Mouse (Mus musculus) gastrocnemius, postnatal 36 days (tissue): ENCODE data around the gene Ostf1. TPM values are rescaled to one million over a fixed set of nuclear protein-coding genes. Genes with fewer than 3 reads are reported as not detected.
A peak's percentile ranks its signal among the peaks of the same experiment; 100 is the strongest.

Source experiments
- DNase-seq, 2 experiments: peaks; one replicate each; pipeline ENCODE4 v3.0.0; 2022
- intact Hi-C: fragments of 180-260 bp; cut with DNase I; formaldehyde crosslinking; loops from one replicate; pipeline ENCODE4 v1.15.1; 2025
- total RNA-seq, 2 experiments: library from RNA; stranded (reverse); gene quantifications; 2 replicates each; pipeline ENCODE4 v1.2.3; 2021

The Ostf1 gene
- total RNA-seq, 2 experiments from 2014 or later, result 22.0 to 25.0 TPM

DNA sequence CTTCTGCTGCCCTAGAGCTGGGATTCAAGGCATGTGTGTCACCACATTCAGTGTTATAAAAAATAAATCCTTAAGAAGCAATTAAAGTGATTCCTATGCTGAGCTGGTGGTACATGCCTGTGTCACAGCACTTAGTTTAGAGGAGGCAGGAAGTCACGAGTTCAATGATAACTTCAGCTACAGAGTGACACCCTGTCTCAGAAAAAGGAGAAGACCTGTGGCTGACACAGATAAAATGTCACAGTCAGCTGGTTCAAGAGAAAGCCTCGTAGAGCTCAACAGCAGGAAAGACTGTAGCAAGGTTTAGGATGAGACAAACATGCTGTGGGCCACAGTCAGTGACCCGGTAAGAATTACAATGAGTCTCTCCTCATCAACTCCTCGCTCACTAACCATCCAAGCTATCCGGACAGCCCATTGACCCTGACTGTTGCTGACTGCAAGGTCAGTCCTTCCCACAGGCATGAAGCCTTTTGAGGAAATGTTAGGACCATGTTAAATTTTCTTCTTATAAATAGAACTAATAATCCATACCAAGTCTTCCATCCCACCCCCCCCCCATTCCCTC is 15.3 kb upstream of the Ostf1 start:
- intact Hi-C loops, result no loop called here
- no peak for DNase-seq

GRCm38 (mm10) chr19:18646397-18646796 is 14.8 kb upstream of the Ostf1 start:
- intact Hi-C loops, result no loop called here
- DNase-seq, result no peak

DNA sequence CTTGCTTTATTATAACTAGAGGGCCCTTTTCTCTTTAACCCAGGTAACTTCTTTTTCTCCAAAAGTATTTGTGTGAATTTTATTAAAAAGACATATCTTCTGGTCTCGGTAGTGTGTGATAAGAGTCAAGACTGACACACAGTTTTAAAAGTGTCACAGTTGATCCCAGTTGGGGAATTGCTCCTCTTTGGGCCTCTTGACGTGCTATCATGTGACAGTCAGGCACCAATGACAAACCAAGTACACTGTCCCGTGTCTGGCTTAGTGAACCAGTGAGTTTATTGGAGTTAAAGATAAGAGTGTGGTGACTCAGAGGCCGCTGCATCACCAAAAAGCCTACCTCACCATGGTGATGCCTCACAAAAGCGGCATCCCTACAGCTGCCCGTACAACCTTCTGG is 12.5 kb upstream of the Ostf1 start:
- no peak for DNase-seq
- intact Hi-C loops, result loop anchor here (5.0 kb wide), 2 partner anchors 38 to 68 kb away; partner anchors contain the start of gene D030056L22Rik

GRCm38 (mm10) chr19:18643411-18643810 is 11.8 kb upstream of the Ostf1 start:
- DNase-seq, result no peak
- intact Hi-C loops, result loop anchor here (5.0 kb wide), 2 partner anchors 39 to 69 kb away; partner anchors contain the start of gene D030056L22Rik

- DNase-seq, result no peak
- intact Hi-C loops, result loop anchor here (5.0 kb wide), 2 partner anchors 41 to 71 kb away; partner anchors contain the start of gene D030056L22Rik
These were observed 9.4 kb upstream of the Ostf1 start for GRCm38 (mm10) chr19:18641001-18641400.

- intact Hi-C loops, result loop anchor here (5.0 kb wide), 1 partner anchor 198 kb away; no protein-coding TSS in a partner anchor
- no peak for DNase-seq
These were observed 7.9 kb upstream of the Ostf1 start for GRCm38 (mm10) chr19:18639552-18639951.

DNA sequence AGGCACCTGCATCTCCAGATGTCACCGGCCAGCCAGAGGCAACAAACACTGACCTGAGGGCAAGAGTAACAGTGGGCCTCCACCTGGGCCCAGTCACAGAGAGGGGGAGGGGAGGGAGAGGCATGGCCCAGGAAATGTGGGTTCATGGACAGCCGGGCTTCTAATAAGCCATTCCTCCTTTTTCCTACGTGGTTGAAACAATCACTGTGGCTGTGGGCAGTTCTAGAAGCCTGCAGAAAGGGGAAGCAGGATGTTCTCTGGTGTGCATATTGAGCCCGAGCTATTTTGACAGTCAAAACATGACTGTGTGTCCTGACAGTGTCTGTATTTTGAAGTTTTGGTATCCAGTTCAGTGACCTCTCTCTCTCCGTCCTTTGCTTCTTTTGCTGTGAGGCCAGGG is 7.3 kb upstream of the Ostf1 start:
- no peak for DNase-seq
- intact Hi-C loops, result loop anchor here (5.0 kb wide), 1 partner anchor 198 kb away; no protein-coding TSS in a partner anchor

- intact Hi-C loops, result loop anchor here (5.0 kb wide), 1 partner anchor 199 kb away; no protein-coding TSS in a partner anchor
- no peak for DNase-seq
These were observed 6.3 kb upstream of the Ostf1 start for GRCm38 (mm10) chr19:18637954-18638353.

DNA sequence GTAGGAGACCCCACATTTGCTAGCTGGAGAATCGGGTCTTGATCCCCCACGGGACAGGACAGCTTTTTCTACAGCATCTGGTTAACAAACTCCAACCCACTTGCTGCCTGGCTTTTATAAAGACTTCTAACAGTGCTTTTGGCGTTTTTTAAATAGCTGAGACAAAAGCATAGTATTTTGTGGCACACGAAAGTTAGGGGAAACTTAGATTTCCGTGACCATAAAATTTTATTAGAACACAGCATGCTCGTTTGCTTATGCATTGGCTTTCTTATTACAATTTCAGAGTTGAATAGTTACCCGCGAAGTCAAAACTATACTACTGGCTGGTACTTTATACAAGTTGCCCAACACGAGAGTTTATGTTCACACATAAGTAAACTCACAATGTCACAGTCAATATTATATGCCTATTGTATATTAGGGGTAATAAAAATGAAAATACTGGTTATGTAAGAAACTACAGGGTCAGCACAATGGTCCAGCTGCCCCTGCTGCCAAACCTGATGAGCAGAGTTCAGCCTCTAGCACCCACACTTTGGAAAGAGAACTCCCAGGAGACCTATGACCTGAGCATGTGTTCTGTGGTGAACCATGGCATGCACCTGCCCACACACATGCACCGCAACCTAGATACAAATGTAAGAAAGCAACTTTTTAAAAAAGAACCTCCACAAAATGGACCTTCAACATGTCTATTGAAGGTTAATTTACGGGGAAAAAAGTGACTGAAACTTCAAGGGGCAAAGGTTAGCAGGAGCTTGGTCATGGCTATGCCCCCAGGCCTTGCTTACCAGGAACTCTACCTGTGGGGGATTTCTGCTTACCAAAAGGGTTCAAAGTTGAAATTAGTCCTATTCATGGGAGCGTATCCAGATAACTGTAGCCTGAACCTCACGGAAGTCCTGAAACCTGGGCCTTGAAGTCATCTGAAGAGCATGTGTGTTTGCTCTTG is 885 bp upstream of the Ostf1 start:
- no peak for DNase-seq
- intact Hi-C loops, result no loop called here

DNA sequence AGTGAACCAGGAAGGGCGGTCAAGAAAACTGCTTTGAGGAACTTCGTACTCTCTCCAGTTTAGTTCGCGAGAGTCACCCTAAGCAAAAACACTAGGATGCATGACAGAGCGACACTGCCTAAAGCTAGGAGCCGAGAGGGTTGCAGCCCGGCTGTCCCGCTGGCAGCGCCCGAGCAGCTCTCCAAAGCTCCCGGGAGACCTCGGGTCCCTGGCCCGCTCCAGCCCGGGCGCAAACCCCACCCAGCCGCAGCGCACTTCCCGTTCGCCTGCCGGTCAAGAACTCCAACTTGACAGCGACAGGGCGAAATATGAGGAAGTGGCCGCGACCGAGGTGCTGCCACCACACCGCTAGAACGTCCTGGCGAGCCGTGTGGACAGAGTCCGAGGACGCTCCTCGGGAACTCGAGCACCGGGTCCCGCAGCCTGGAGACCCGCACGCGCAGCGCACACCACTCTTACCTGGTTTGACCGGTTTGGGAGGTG is 421 bp downstream of the Ostf1 start:
- intact Hi-C loops, result no loop called here
- peak; percentile 68 for DNase-seq

DNA sequence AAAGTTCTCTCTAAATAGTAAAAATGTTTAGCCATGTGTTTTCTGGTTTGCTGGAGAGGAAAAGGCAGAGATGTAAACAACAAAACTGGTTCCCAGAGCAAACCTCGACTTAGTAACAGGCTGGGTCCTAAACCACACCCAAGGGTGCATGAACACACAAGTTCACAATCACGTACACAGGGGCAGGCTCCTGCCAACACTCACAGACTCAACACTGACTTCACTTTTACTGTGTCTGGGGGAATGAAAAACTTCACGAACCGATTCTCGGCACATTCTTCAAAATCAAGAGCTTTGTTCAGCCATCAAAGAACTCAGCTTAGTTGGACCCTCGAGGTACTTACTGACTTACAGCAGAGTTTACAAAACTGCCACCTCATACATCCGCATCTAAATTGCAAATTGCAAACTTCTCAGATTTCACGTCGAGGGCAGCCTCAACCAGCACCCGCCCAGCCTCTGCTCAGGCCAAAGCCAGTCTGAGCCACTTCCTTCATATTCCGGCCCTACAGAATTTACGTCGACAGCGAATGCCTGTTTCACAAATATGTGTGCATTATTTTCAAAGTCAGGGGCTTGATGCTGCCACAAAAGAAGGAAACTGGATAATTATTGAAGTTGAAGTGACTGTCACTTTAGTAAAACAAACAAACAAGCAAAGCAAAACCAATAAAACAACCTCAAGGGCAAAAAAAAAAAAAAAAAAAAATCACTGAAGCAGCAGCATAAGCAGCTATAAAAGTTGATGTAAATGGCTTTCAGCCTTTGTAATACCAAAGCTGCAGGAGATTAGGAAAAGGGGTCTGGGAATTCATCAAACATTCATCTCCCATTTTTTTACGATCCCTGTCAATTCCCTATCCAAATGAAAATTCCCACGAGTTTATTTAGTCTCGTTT is 1.2 kb downstream of the Ostf1 start:
- DNase-seq, result peak in 1 of 2 experiments; percentile 31
- intact Hi-C loops, result no loop called here

GRCm38 (mm10) chr19:18629589-18629988 is 2.0 kb downstream of the Ostf1 start:
- DNase-seq, result no peak
- intact Hi-C loops, result no loop called here

- intact Hi-C loops, result no loop called here
- no peak for DNase-seq
These were observed 7.7 kb downstream of the Ostf1 start for GRCm38 (mm10) chr19:18623894-18624293.

- DNase-seq, result no peak
- intact Hi-C loops, result no loop called here
These were observed 11.9 kb downstream of the Ostf1 start for GRCm38 (mm10) chr19:18619691-18620090.

DNA sequence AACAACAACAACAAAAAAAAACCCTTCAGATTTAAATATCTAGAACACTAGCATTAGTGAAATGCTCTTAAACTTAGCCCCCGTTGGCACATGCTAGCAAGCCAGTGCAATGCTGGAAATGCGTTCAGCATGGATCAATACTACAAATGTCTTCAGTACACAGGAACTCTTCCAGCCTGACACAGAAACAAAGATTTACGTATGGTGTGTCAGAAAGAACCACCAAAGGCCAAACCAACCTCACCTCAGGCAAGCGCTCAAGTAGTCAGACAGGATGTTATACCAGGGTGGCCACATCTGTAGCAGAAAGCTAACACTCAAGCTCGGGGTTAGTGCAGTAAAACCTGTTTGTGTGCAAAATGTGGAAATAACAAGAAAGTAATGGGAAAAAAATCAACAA is 12.6 kb downstream of the Ostf1 start:
- DNase-seq, result no peak
- intact Hi-C loops, result no loop called here

GRCm38 (mm10) chr19:18617504-18617903 is 14.1 kb downstream of the Ostf1 start:
- intact Hi-C loops, result no loop called here

DNA sequence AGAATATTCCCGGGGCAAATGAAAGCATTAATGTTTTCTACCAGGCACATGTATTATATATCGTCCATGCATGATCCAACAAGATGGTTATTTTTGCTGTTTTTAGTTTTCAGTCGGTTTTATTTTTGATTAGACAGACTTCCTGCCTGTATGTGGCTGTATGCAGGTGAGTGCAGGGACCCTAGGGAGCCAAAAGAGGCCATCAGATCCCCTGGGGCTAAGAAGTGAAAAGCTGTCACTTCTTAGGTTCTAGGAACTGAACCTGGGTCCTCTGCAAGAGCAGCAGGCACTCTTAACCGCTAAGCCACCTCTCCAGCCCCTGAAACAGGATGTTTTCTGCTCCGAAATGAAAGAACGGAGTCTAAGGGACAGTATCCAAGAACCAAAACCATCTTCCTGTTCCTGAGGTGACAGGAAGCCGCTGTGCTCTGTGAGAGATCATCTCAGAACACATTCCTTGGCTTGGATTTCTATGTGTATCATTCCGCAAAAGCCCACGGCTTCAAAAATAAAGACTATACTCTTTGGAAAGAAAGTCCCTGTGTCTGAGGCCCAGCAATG is 15.9 kb downstream of the Ostf1 start:
- intact Hi-C loops, result no loop called here

More at GRCm38 (mm10) chr19:18617504-18617903, 14.1 kb downstream of the Ostf1 start:
- DNase-seq, result no peak

DNA sequence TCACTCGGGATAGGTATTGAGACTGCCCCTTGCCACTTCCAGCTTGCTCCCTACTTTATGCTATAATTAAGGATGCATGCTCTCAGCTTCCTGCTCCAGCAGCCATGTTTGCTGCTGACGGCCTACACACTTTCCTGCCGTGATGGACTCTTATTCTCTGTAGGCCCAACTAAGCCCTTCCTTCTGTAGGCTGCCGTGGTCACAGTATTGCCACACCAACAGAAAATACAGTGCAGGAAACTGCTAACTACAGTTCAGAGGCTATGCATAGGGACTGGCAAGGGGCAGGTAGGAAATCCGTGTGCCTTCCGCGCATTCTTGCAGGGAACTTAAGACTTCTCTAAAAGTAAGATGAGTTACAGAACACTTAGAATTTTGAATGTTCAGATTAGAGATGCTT is 17.3 kb downstream of the Ostf1 start:
- intact Hi-C loops, result no loop called here
- DNase-seq, result no peak

More for the DNA sequence above, 15.9 kb downstream of the Ostf1 start:
- no peak for DNase-seq

DNA sequence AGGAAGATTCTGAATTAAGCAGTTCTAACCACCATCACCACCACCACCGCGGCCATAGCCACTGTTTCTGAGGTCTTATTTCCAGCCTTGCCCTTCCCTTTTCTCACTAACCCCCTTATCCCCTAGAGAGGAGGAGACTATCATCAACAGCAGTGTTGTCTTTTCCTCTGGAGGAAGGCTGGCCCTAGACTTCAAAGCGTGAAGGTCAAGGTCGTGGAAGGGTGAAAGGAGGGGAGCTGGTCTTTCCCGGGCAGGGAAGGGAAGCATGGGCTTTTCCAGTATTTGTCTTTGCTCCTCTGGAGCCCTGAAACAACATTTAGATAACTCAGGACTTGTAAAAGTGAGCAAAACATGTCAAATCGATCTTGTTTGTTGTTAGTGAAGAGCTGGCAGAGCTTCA is 22.6 kb downstream of the Ostf1 start:
- intact Hi-C loops, result no loop called here
- no peak for DNase-seq

DNA sequence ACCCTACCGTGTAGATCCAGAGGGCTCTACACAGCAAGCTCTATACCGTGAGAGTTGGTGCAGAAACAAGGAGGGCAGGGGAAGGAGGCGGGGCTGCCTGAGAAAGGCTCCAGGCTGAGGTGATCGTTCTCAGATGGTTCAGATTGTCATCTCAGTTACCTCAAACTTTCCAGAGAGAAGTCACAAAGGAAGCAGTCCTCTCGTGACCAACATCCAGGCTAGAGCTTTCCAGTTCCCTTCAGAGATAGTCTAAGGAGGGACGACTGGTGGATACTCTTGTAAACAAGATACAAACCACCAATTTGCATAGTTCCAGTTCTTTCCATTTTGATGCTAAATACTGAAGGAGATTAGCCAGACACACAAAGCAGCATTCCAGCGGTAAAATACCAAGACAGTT is 23.7 kb downstream of the Ostf1 start:
- no peak for DNase-seq
- intact Hi-C loops, result no loop called here
